Mouse (Mus musculus) ovary, adult 18-20 months (tissue): ENCODE measurements around the gene Alkbh1.
"Not testable (repeated sequence)": the region's sequence is repeated elsewhere in the genome, so short reads cannot be mapped to it uniquely, and the experiment has no call there.

Source experiments
- DNase-seq: peaks from one replicate; pipeline ENCODE4 v3.0.0; 2022; ENCODE audit warnings: low spot score, mixed read lengths

Gene Alkbh1

DNA sequence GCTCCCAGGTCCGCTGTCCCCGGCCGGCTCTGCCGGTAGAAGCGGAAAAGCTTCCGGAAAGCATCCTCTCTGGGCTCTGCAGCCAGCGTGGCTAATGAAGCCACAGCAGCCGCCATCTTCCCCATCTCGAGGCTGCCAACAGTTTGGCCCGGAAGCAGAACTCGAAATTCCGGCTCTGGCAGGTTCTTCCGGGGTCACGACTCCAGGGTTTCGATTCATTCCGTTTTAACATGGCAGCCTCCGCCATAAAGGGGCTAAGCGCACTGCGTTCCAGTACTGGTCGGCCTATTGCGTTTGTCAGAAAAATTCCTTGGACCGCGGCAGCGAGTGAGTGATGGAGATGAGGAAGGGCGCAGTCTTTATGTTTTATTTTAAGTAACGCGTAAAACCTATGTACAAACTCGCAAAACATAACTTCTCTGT is at the start of gene Alkbh1, which contains the start of gene Slirp:
Alkbh1 (minus strand) TSS at position 318 of the 423 bp plus-strand sequence.
Slirp (plus strand) TSS at position 197 of the 423 bp plus-strand sequence.
- DNase-seq = peak; percentile 77

DNA sequence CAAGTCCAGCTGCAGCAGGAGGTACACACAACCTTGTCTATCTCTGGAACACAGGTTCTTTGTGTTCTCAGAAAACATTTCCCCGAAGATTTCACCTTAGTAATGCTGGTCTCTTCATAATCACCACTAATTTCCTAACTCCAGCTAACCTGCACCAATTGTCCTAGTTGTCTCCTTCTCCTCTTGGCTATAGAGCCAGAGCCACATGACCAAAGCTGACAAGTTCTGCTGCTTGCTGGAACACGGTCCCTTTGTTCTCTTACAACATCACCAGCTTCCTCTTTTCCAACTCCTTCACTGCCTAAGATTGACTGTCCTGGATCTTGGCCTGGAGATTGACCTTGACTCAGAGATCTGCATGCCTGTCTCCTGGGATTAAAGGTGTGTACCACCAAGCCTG is 44.9 kb upstream of the Alkbh1 start:
- not testable (repeated sequence) for DNase-seq

DNA sequence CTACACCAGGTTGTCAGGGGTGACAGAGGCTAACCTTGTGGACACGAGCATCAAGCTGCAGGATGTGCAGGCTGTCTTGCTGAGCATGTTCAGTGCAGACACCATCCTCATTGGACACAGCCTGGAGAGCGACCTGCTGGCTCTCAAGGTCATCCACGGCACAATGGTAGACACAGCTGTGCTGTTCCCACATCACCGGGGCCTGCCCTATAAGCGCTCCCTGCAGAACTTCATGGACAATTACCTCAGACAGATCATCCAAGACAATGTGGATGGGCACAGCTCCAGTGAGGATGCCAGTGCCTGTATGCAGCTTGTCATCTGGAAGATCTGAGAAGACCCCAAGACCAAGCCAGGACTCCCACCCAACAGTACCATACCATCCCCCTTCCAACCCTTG is 38.7 kb upstream of the Alkbh1 start:
- DNase-seq = not testable (repeated sequence)

DNA sequence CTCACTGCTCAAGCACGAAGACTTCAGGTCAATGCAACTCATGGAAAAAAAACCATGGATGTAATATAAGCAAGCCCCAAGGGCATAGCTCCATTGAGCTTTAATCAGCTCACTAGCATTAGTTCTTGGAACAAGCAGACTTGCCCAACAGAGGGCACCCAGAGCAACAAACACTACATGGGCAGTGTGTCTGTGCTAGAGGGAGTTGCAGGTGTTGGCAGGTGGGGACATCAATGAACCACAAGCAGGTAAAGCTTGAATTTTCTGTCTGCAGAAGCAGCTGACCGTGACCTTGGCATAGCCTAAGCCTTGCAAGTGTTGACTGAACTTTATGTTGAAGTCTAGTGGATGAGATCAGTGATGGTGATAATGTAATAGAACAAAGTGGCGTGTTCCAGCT is 30.9 kb upstream of the Alkbh1 start:
- DNase-seq = no peak

DNA sequence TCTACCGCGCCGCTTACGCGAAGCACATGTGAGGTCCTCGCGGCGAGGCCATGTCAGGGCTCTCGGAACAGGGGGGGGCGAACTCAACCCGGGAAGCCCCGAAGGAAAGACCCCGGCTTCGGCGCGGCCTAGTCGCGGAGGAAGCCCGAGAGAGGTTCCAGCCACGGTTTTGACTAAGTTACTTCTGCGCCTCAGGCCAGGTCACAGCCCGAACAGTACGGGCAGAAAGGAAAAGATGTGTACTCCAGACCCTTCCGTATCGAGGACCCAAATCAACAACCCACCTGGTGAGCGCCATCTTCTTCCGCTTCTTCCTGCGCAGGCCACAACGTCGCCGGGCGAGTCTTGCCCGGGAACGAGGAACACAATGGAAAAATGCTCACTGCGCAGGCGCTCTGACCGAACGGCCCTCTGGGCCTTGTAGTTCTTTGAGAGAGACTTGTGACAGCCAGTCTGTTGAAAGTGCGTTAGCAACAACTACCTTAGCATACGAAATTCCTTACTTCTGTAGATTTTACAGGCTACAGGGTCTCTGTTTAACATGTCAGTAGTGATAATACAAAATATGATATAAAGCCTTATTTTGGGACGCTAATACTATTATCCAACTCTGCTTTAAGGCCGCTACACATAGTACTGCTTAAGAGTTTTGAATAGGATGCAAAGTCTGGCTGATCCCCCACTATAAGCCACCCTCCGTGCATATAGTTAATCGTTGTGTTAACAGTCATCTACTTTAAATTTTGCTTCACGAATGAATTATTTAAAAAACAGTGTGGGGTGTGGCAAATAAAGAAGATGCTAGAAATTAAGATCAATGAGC is 28.4 kb upstream of the Alkbh1 start, which contains the start of gene Snw1:
Snw1 (minus strand) TSS at position 311 of the 823 bp plus-strand sequence.
- DNase-seq = peak; percentile 89

DNA sequence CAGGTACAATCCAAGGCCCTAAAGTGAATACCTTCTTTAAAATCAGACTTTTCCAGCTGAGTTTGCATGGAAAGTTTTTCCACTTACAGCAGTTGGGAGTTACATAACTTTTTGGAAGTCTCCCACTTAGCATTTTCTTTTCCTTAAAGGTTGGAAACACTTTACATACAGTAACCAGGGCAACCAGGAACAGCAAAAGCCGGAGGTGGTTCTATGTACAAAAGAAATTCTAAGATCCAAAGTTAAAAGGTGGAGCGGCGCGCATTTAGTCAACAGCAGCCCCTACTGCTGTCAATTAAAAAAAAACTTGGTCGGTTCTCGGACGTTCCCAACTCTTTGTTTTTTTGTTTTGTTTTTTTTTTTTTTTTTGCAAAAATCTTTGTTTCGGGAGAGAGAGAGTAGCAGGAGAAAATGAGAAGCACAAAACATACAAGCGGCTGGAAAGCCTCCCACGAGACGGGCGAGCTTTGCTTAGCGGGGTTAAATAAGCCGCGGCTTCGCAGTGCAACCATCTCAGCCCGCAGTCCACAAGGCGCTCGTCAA is 27.7 kb upstream of the Alkbh1 start:
- DNase-seq = no peak

DNA sequence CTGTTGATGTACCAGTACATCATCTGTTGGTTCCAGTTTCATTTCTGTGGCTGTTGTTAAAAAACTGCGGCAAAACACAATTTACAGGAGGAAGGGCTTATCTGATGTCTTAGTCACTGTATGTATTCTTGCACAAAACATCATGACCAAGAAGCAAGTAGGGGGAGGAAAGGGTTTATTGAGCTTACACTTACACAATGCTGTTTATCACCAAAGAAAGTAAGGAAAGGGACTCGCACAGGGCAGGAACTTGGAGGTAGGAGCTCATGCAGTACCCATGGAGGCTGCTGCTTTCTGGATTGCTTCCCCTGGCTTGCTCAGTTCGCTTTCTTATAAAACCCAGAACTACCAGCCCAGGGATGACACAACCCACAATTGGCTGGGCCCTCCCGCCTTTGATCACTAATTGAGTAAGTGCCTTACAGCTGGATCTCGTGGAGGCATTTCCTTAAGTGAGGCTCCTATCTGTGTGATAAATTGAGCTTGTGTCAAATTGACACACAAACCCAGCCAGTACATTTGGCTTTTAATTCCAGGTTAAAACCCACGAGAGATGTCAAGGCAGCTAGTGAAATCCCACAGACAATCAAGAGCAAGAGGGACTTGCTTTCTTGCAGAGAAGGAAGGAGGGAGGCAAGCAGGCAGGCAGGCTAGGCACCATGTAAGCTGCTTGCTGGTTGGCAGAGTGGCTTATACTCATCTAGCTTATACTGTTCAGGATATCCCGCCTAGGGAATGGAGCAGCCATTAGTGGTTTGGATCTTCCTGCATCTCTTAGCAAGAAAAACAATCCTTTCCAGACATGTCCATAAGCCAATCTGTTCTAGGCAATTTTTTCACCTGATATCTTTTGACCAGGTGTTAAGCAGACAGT is 26.7 kb upstream of the Alkbh1 start:
- no peak for DNase-seq

DNA sequence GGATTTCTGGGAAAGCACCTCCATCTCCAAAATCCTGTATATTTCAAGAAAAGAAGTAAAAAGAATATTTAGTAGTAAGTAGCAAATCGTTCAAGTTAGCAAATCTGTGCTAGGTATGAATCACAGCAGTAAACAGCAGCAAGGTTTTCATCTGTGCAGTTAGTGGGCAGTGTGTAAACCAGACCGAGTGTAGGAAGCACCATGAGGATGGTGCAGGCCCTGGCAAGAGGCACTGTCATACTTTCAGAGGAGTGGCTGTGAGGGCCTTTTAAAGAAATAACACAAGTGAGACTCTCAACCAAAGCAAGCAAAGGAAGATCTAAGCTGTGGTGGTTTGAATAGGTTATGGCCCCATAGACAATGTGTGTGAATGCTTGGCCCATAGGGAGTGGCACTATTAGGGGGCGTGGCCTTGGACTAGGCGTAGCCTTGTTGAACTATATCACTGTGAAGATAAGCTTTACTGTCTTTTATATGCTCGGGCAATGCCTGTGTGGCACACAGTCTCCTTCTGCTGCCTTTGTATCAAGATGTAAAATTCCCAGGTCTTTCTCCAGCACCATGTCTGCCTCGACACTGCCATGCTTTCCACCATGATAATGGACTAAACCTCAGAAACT is 21.0 kb upstream of the Alkbh1 start:
- DNase-seq = no peak

DNA sequence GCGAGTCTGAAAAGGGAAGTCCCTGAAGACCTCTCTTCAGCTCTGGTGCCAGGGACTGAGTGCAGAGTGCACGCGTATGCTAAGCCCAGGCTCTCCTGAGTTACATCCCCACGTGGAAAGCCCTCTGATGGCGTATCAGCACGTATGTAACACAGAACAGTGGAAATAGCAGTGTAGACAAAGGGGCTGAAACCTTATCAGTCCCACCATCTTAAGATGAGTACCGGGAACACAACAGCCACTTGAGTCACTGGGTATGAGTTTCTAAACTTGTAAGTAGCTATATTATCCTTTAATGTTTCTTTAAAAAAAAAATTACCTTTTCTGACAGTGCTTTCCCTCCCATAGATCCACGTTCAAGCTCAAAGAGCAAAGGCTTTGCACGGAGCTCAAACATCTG is 5.6 kb upstream of the Alkbh1 start:
- no peak for DNase-seq

DNA sequence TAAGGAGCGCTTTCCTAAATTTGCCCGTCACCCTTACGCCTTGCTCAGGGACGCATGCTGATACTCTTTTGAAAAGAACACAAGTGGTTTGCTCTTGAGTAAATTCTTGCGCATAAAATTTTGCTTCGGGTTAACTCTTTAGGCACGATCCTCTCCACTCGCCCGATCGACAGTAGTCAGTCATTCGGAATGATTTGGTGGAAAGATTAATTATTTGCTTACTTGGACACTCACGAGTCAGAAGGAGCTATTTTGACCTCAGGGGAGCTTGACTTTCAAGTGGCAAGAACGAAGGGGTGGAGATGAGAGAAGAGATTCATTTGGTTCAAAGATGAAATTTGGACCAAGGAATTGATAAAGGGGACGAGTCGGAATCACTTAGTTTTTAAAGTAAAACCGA is 394 bp upstream of the Alkbh1 start:
- DNase-seq = no peak

DNA sequence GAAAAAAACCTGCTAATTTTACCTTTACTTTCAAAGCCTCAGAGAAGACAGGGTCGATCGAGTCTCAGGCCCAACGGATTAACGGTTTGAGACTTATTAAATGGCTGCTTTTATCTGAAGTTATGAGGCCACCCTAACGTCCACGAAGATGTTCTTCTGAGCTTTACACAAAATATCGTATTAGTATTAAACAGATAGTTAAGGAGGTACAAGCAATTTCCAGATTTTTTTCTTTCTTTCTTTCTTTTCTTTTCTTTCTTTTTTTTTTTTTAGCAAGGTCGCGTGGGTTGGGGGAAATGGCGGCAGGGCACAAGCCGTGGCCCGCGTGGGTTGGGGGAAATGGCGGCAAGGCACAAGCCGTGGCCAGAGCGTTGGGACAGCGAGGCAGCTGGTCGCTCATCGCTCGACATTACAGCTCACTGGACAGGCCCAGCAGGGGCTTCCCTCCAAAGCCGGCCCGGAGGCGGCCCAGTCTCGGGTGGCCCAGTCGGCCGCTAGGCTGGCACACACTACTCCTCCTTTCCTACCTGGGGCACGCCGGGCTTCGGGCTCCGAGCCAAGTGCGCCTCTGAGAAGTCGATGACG is 610 bp downstream of the Alkbh1 start:
- DNase-seq = no peak

DNA sequence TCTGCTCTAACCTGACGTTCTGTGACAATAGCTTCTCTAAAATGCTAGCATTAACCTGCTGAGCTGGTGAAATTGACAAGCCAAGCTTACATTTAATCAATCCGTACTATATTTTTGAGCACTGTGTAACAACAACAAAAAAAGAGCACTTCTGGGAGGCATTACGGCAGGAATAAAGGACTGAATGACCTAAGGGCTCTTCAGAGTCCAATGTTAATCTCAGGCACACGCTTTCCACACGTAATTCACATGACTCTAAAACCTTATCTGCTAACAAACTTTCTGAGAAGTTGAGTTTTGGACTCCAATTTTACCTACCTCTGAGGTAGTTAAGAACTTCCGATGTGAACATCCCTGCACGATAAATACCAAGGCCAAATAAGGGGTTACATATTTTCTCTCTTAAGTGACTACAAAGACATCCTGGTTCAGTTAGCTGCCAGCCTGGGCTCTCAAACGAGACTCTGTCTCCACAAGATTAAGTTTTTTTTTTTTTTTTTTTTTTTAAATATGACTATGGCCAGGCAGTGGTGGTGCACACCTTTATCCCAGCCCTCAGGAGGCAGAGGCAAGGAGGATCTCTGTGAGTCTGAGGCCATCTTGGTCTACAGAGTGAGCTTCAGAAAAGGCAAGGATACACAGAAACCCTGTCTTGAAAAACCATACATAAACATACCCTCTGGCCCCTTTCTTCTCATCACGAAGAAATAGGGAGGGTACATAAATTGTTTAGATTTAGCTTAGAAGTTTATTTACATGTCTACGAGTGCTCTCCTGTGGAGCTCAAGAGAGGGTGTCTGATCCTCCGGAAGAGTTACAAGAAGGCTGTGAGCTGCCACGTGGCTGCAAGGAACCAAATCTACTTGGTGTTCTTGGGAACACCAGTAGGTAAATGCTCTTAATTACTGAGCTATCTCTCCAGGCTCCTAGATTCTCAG is 1.4 kb downstream of the Alkbh1 start:
- DNase-seq = no peak

DNA sequence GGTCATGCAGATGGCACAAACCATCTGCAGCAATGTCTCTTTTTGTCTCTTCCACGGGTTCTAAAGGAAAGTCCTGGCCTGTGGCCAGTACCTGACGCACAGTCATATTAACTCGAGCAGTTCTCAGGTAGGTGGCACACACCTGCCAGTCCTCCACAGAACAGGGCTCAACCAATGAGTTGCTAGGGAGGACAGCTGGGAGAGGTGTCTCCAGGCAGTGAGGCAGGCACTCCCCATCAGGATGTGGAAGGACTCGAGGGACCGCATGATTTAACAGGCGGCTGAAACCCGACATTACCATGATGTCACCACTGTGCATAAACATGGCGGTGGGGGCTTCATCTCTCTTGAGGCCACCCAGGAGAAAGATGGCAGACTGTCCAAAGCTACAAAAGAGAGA is 14.9 kb downstream of the Alkbh1 start:
- no peak for DNase-seq

DNA sequence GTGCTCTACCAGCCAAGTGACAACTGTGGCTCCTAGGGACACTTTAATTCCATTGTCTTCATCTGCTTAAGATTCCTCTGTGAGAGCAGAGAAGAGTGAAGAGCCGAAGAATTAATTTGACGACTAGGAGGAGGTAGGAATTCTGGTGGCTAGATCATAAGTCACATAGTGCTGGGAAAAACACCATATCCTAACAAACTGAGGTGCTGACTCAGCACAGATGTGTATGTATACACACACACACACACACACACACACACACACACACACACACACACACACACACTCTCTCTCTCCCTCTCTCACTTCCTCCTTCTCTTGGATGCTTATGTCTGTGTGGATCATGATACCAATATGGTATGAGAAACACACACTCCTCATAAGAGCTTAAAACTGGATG is 15.5 kb downstream of the Alkbh1 start:
- no peak for DNase-seq

DNA sequence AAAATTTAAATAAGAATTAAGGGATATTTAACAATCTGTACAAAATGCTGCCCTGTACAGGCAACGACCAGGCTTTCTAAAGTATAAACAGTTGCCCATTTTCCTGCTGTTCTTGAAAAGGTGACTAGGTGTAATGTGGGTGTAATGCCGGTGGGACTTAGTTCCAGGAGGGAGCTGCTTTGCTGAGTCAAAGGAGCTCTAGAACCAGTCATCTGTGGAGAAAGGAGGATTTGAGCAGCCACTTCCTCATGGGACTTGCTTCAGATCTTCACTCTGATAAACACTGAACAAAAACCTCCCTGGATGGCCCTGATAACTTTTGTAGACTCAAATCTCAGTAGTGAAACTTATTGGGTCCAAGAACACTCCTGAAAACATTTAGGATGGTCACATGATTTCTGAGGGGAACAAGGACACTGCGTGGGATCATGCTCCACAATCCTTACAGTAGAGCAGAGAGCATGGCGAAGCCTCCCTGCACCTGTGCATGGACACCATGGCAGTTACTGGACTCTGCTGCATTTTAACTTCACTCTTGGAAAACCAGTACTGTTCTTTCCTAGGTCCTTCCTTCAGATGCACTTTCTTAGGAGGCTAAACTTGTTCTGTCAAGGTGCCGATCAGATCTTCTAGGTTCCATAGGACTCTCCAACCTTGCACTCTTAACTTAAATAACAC is 17.3 kb downstream of the Alkbh1 start:
- no peak for DNase-seq

DNA sequence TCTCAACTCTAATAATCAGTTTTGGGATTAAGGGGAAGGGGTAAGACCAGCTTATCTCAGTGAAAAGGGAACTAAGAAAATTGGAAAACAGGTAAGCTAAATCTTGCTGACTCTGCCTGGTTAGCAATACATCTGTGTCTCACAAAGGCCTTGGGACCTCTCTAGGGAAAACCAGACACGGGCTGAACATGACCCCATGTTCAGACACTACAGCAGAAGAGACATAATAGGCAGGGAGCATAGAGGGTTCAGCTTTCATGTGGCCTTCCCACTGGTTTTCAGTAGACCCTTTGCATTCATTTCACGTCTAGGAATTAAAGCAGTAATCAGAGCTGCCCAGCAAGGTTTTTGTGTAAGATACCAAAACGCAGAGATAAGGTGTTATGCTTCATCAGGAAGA is 19.3 kb downstream of the Alkbh1 start:
- DNase-seq = no peak

DNA sequence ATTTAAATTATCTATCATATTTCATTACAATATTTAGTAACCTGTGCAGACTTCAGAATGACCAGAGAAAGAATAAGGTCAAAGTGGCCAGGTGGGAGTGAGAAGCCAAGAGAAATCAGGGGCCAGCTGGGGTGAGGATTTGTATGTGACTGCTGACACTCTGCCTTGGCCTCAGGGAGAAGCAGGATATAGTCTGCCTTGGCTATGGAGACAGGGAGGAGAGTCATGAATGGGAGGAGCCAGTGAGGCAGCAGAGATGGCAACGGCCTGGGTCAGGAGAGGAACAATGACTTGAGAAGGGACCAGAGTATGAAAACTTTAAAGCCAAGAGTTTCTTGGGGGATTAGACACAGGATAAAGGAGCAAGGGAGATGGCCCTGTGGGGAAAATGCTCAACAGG is 20.1 kb downstream of the Alkbh1 start:
- DNase-seq = no peak

DNA sequence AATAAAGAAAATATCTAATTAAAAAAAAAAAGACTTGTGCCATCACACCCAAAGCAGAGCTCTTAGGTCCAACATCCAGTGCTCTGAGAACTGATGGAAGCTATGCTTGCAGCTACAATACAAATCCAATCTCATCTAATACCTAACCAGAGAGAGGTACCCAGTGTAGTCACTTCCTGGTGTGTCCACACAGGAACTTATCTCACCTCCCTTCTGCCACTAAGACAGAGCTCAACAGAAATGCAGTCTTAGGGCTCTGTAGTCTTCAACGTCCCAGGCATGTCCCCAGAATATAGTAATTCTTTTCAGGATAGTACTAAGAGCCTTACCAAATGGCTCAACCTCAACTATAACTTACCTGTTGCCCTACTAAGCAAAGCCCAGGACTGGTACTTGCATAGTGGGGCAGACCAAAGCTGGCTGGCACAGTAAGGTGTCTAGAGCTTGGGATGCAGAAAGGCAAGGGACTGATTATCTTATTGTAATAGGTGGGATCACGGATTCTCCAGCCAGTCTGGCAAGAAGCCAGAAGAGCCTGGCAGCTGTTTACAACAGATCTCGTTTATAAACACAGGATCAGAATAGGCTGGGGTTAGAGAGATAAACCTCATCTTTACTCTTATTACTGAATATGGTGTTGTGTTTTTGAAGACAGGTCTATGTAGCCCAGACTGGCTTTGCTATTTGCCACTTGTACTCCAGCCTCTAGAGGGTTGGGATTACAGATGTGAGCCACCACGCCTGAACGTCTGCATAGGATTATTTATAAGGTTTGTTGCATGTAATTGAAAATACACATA is 21.9 kb downstream of the Alkbh1 start:
- no peak for DNase-seq

DNA sequence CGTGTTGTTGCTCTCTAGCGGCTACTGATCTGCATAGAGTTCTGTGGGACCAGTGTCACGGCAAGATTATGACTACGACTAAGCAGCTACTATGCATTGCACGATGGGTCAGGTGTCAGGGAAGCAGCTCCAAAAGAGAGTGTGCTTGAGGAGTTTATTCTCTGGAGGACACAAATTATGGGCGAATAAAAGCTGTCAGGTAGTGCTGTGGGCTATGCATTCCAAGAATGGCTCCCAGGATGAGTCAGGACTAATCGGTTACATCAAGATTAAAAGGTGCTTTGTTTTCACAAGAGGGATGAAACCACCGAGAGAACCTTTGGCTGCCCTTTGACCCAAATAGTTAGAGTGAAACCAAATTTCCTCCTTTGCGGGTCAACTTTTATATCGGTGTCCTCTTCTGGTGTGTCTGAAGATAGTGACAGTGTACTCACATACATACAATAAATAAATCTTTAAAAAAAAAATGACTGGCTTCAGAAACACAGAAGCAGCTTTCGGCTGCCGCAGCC is 23.8 kb downstream of the Alkbh1 start:
- DNase-seq = no peak
